Mouse (Mus musculus) E14TG2a.4 (cell line): ENCODE measurements around the gene Rbfox1.

Experiments
- CTCF ChIP-seq: conservative IDR thresholded peaks from 2 replicates; pipeline ENCODE4 v1.5.1; 2014; ENCODE audit warnings: low read length
- NANOG ChIP-seq: IDR thresholded peaks from 2 replicates; pipeline ENCODE4 v1.6.1; 2014; ENCODE audit warnings: borderline replicate concordance, low read length, mixed read lengths
- POU5F1 ChIP-seq: IDR thresholded peaks from 2 replicates; pipeline ENCODE4 v1.6.1; 2014; ENCODE audit warnings: low read length, borderline replicate concordance

DNA sequence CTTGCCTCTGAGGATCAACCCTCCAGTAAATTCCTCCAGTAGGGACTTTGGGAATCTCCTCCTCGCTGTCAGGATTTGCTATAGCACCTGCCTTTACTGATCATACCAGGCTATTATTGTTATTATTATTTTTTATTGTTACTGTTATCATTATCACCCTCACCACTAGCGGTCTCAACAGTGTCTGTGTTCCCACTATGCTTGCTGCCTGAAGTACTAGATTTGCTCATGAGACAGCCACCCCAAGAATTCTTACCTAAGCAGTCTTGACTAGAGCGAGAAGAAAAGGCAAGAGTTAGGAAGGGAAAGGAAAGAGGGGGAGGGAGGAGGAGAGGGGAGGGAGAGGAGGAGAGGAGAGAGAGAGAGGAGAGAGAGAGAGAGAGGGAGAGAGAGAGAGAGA lies 954.9 kb downstream of the Rbfox1 start:
- TF ChIP-seq CTCF (no peak), POU5F1 (no peak), NANOG (no peak)
